Mouse (Mus musculus): ENCODE results near the gene Auts2.

GRCm38 (mm10) chr5:132450071-132450470 lies 93.1 kb downstream of the Auts2 start:
- TF ChIP-seq CTCF (IDR thresholded peaks at IDR 0.05) (no peak), EP300 (IDR thresholded peaks at IDR 0.05) (no peak)

All from lung, postnatal 0 days (tissue).